Mouse (Mus musculus): ENCODE data around the gene Aldh9a1. TPM values are rescaled to one million over a fixed set of nuclear protein-coding genes. Genes with fewer than 3 reads are reported as not detected.

Gene Aldh9a1
- total and polyA plus RNA-seq, 3 experiments, result 18.4 to 31.5 (median 20.4) TPM

DNA sequence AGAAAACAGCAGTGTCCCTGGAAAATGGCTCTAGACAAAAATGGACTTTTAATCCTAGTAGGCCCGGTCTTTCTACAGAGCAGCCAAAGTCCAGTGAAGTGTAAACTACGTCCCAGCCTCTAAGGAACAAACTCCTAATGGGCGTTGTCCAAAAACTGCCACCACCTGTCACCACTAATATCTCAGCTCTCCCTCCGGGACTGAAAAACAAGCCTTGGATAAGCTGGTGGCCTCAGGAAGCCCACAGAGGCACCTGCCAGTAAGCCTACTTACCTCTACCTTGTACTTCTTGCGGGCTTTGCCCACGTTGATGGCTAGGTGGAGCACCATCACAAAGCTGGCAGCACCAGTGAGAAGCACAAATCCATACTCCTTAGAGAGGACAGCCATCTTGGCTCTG is 28.2 kb downstream of the Aldh9a1 start:
- no peak for DNase-seq

DNA sequence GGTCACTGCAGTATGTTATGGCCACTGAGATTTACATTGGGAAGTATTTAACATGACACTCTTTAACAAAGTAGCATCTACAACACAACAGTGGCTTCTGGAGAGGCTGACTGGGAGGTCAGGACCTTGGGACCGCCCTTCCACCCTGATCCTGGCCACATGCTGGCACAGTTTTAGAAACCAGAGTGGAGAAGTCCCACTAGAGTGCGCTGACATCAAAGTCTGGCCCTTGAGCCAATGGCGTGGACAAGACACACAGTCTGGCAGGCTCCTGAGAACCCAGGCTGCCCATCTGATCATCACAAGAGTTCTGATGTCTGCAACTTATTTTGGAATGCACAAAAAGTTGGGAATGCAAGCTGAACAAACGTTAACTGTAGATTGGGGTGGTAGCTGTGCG is 30.0 kb downstream of the Aldh9a1 start:
- intact Hi-C loops (cut with DNase I), result no loop called here

More for the DNA sequence above, 28.2 kb downstream of the Aldh9a1 start:
- H3K9ac ChIP-seq (ENCODE audit: low read depth, low read length), result no peak overlapping the region
- no peaks in the 10 kb centered on the region for H3K27me3 ChIP-seq (ENCODE audit: control insufficient read depth, insufficient read depth, low read length)
- no peak overlapping the region for H3K27ac ChIP-seq
- no peaks in the 10 kb centered on the region for H3K36me3 ChIP-seq (ENCODE audit: control insufficient read depth, insufficient read depth, low read length)
- no peak for TF ChIP-seq POLR2A (IDR thresholded peaks at IDR 0.05; ENCODE audit: insufficient read depth, low read depth, low read length)
- TF ChIP-seq EP300 (IDR thresholded peaks at IDR 0.05; ENCODE audit: insufficient read depth, low read depth, low read length), result no peak
- TF ChIP-seq CTCF (IDR thresholded peaks at IDR 0.05), result no peak
- H3K79me2 ChIP-seq (replicated peaks; ENCODE audit: control insufficient read depth, insufficient read depth, low read length), result no peaks in the 10 kb centered on the region
- H3K4me3 ChIP-seq, result no peak overlapping the region
- intact Hi-C loops (cut with DNase I), result no loop called here
- H3K4me1 ChIP-seq (ENCODE audit: control insufficient read depth, insufficient read depth, low read length), result peaks cover 11% of the 10 kb centered on the region
- WGBS, result 63% methylated on average over 6 of the region's 6 CpGs

DNA sequence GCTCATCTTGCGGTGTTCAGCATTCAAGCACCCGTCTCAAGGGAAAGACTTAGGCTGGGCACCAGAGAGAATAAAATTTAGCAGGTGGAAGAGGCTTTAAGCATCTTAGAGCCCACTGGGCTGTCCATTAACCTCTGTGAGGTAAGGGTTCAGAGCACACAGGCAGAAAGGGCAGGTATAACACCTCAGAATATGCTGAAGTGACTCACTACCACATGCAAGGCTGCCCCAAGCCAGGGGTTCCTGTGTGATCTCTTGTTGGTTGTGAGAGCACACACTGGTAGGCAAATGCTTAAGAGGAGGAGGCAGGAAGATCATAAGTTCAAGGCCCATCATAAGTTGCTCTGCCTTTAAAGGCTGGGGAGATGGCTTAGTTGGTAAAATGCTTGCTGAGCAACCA is 30.4 kb downstream of the Aldh9a1 start:
- Histone ChIP-seq H3K79me2 (replicated peaks; ENCODE audit: control insufficient read depth, insufficient read depth, low read length) (no peaks in the 10 kb centered on the region), H3K4me1 (ENCODE audit: control insufficient read depth, insufficient read depth, low read length) (peaks cover 13% of the 10 kb centered on the region), H3K27ac (no peak overlapping the region), H3K4me3 (no peak overlapping the region), H3K36me3 (ENCODE audit: control insufficient read depth, insufficient read depth, low read length) (no peaks in the 10 kb centered on the region), H3K9ac (ENCODE audit: low read depth, low read length) (no peak overlapping the region), H3K27me3 (ENCODE audit: control insufficient read depth, insufficient read depth, low read length) (no peaks in the 10 kb centered on the region)
- no peak for DNase-seq
- TF ChIP-seq EP300 (IDR thresholded peaks at IDR 0.05; ENCODE audit: insufficient read depth, low read depth, low read length) (no peak), CTCF (IDR thresholded peaks at IDR 0.05) (no peak), POLR2A (IDR thresholded peaks at IDR 0.05; ENCODE audit: insufficient read depth, low read depth, low read length) (no peak)
- WGBS, result 73% methylated on average over 2 of the region's 2 CpGs
- intact Hi-C loops (cut with DNase I), result no loop called here

More for the DNA sequence above, 30.0 kb downstream of the Aldh9a1 start:
- Histone ChIP-seq H3K27me3 (ENCODE audit: control insufficient read depth, insufficient read depth, low read length) (no peaks in the 10 kb centered on the region), H3K36me3 (ENCODE audit: control insufficient read depth, insufficient read depth, low read length) (no peaks in the 10 kb centered on the region), H3K9ac (ENCODE audit: low read depth, low read length) (no peak overlapping the region), H3K79me2 (replicated peaks; ENCODE audit: control insufficient read depth, insufficient read depth, low read length) (no peaks in the 10 kb centered on the region), H3K27ac (no peak overlapping the region), H3K4me1 (ENCODE audit: control insufficient read depth, insufficient read depth, low read length) (peaks cover 11% of the 10 kb centered on the region), H3K4me3 (no peak overlapping the region)
- 49% methylated on average over 5 of the region's 5 CpGs for WGBS
- TF ChIP-seq CTCF (IDR thresholded peaks at IDR 0.05), result peak; percentile 33
- TF ChIP-seq EP300 (IDR thresholded peaks at IDR 0.05; ENCODE audit: insufficient read depth, low read depth, low read length), result no peak
- DNase-seq, result peak in 1 of 2 experiments; percentile 41

DNA sequence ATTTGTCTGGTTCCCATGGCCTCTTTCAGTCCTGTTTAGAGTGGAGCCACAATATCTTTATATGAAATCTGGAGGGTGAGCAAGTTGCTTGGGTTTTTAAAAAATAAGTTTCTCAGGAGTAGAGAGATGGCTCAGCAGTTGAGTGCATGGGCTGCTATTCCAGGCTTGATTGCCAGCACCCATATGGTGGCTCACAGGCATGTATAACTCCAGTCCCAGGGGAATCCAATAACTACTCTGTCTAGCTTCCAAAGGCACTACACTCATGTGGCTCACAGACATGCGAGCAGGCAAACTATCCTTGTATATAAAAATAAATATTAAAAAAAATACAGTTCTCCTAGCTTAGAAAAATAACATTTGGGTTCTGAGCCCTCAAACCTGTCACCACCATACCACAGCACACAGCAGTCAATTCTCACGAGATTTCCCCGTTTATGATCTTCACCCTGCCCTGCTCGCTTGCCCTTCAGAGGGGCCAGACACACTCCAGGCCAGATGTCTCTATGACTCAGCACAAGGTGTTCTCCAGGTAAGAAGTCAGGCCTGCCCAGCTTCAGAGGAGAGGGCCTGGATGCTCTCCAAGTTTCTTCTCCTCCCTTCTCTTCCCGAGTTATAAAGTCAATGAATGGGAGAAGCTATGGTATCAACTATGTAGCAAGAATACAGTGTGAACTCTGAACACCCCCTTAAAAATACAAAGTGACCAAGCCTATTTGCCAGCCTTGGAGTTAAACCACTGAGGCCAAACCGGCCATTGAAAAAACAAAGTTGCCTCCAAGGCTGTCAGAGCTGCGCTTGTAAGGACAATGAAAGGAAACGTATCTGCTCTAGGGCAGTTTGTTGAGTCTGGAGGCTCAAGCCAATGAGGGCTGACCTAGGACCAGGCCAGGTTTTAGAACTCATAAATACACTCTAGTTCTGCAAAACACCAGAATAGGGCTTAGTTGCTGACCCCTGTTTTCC is 31.5 kb downstream of the Aldh9a1 start:
- intact Hi-C loops (cut with DNase I), result no loop called here
- H3K27ac ChIP-seq, result no peak overlapping the region; the same call in 1 of the 2 replicates
- no peak for TF ChIP-seq CTCF (IDR thresholded peaks at IDR 0.05)
- TF ChIP-seq POLR2A (IDR thresholded peaks at IDR 0.05; ENCODE audit: insufficient read depth, low read depth, low read length), result no peak
- TF ChIP-seq EP300 (IDR thresholded peaks at IDR 0.05; ENCODE audit: insufficient read depth, low read depth, low read length), result no peak
- no peak overlapping the region for H3K4me3 ChIP-seq
- H3K79me2 ChIP-seq (replicated peaks; ENCODE audit: control insufficient read depth, insufficient read depth, low read length), result no peaks in the 10 kb centered on the region
- no peaks in the 10 kb centered on the region for H3K27me3 ChIP-seq (ENCODE audit: control insufficient read depth, insufficient read depth, low read length)
- DNase-seq, result no peak
- H3K9ac ChIP-seq (ENCODE audit: low read depth, low read length), result no peak overlapping the region
- WGBS, result 51% methylated on average over 8 of the region's 8 CpGs
- H3K36me3 ChIP-seq (ENCODE audit: control insufficient read depth, insufficient read depth, low read length), result no peaks in the 10 kb centered on the region
- H3K4me1 ChIP-seq (ENCODE audit: control insufficient read depth, insufficient read depth, low read length), result peaks cover 15% of the 10 kb centered on the region

- DNase-seq, result no peak
- intact Hi-C loops (cut with DNase I), result no loop called here
- Histone ChIP-seq H3K27me3 (ENCODE audit: control insufficient read depth, insufficient read depth, low read length) (no peaks in the 10 kb centered on the region), H3K79me2 (replicated peaks; ENCODE audit: control insufficient read depth, insufficient read depth, low read length) (no peaks in the 10 kb centered on the region), H3K4me3 (no peak overlapping the region), H3K36me3 (ENCODE audit: control insufficient read depth, insufficient read depth, low read length) (no peaks in the 10 kb centered on the region; the same call in 1 of the 2 replicates), H3K27ac (no peak overlapping the region), H3K4me1 (ENCODE audit: control insufficient read depth, insufficient read depth, low read length) (peaks cover 15% of the 10 kb centered on the region), H3K9ac (ENCODE audit: low read depth, low read length) (no peak overlapping the region)
- TF ChIP-seq POLR2A (IDR thresholded peaks at IDR 0.05; ENCODE audit: insufficient read depth, low read depth, low read length) (no peak), CTCF (IDR thresholded peaks at IDR 0.05) (no peak), EP300 (IDR thresholded peaks at IDR 0.05; ENCODE audit: insufficient read depth, low read depth, low read length) (no peak)
- WGBS, result 79% methylated on average over 7 of the region's 7 CpGs
These were observed 32.5 kb downstream of the Aldh9a1 start for GRCm38 (mm10) chr1:167382316-167382715.

GRCm38 (mm10) chr1:167382763-167383162 is 33.0 kb downstream of the Aldh9a1 start:
- no peak for TF ChIP-seq POLR2A (IDR thresholded peaks at IDR 0.05; ENCODE audit: insufficient read depth, low read depth, low read length)
- TF ChIP-seq CTCF (IDR thresholded peaks at IDR 0.05), result no peak
- TF ChIP-seq EP300 (IDR thresholded peaks at IDR 0.05; ENCODE audit: insufficient read depth, low read depth, low read length), result no peak
- no peak for DNase-seq
- no peaks in the 10 kb centered on the region for H3K79me2 ChIP-seq (replicated peaks; ENCODE audit: control insufficient read depth, insufficient read depth, low read length)
- H3K9ac ChIP-seq (ENCODE audit: low read depth, low read length), result no peak overlapping the region
- H3K36me3 ChIP-seq (ENCODE audit: control insufficient read depth, insufficient read depth, low read length), result peaks cover 3% of the 10 kb centered on the region
- WGBS, result 92% methylated on average over 5 of the region's 5 CpGs
- intact Hi-C loops (cut with DNase I), result no loop called here
- no peaks in the 10 kb centered on the region for H3K27me3 ChIP-seq (ENCODE audit: control insufficient read depth, insufficient read depth, low read length)
- no peak overlapping the region for H3K27ac ChIP-seq
- H3K4me3 ChIP-seq, result no peak overlapping the region
- H3K4me1 ChIP-seq (ENCODE audit: control insufficient read depth, insufficient read depth, low read length), result peaks cover 15% of the 10 kb centered on the region
